Mouse (Mus musculus): ENCODE results near the gene Gin1.
"Not testable (repeated sequence)": the region's sequence is repeated elsewhere in the genome, so short reads cannot be mapped to it uniquely, and the experiment has no call there.

Gin1 gene

DNA sequence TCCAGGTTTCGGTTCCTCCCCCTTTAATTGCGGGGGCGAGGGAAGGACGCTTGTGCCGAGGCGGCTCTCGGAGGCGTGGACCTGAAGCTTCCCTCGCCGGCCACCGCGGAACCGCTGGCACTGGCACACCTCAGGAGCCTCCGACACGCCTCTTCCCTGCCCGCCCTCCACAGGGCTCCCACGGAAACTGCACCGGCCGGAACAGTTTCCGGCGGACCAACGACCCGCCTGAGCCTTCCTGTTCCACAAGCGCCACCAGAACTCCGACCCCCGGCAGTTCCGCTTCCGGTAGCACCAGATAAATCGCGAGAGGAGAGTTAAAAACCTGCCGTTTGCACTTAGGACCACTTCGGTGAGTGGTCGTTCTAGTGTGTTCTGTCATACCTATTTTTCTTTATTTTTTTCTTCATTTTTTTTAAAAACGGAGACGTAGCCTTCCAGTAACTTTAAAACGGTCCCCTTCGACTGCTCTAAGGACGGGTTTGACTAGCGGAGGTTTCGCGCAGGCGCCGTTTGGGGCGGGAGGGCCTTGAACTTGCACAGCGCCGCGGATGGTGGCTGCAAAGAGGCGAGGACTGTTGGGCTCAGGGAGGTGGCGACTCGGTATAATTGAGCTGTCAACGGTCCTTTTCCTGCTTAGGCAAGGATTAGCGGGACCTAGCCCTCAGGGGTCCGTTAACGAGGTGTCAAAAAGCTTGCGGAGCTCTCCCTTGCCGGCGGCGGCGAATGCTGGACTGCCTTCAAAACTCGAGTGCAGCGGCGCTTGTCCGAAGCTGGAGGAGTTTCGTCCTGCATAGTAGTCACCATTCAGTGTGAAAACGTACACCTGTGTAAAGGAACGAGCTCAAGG, at the start of gene Gin1, which contains the start of gene Ppip5k2:
Gin1 (plus strand) TSS at position 269 of the 850 bp plus-strand sequence.
Ppip5k2 (minus strand) TSS at position 508 of the 850 bp plus-strand sequence.
- peak; percentile 92 to 94 for DNase-seq

GRCm38 (mm10) chr1:97726730-97727129, 43.2 kb upstream of the Gin1 start:
- DNase-seq = no peak

DNA sequence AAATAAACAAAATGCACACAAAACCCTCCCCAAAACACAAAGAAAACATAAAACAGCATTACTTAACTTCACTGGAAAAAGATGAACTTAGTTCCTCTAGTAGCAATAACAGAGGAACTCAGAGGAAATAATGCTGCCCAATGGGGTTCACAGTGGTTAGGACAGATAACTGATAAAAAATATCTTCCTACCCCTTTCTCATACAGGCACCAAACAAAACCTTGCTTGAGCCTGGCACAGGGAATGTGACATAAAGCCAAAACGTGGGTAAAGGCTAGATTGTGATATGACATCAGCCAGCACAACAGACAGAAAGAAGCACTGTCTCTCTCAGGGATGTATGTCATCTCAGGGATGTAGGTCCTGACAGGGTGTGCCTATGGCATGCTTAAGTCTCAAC, 40.6 kb upstream of the Gin1 start:
- DNase-seq = no peak

DNA sequence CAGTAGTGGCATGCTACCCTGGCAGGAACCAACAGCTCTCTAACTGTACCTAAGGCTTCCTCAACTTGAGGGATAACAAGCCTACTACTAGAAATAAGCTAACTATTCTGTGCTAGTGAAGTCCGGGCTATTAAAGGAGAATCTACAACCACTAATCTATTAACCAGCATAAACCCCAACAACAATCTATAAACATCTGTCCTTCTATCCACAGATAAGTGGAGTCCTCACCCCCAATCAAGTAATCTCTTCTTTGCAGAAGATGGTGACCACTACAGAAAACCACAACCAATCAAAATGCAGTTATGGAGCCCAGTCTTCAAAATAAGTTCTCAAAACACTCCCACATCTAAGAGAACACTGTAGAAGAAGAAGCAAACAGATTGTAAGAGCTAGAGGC, 26.9 kb upstream of the Gin1 start:
- no peak for DNase-seq

GRCm38 (mm10) chr1:97745712-97746111, 24.3 kb upstream of the Gin1 start:
- no peak for DNase-seq

GRCm38 (mm10) chr1:97746261-97746660, 23.7 kb upstream of the Gin1 start:
- DNase-seq = no peak

GRCm38 (mm10) chr1:97748163-97748562, 21.8 kb upstream of the Gin1 start:
- DNase-seq = no peak

- DNase-seq = no peak
Observed at GRCm38 (mm10) chr1:97753216-97753615, 16.8 kb upstream of the Gin1 start.

GRCm38 (mm10) chr1:97754392-97754791, 15.6 kb upstream of the Gin1 start:
- no peak for DNase-seq

GRCm38 (mm10) chr1:97759841-97760240, 10.1 kb upstream of the Gin1 start:
- no peak for DNase-seq

GRCm38 (mm10) chr1:97760598-97760997, 9.4 kb upstream of the Gin1 start:
- no peak for DNase-seq

GRCm38 (mm10) chr1:97761477-97761876, 8.5 kb upstream of the Gin1 start:
- no peak for DNase-seq

- not testable (repeated sequence) for DNase-seq
Observed at GRCm38 (mm10) chr1:97765712-97766111, 4.3 kb upstream of the Gin1 start.

DNA sequence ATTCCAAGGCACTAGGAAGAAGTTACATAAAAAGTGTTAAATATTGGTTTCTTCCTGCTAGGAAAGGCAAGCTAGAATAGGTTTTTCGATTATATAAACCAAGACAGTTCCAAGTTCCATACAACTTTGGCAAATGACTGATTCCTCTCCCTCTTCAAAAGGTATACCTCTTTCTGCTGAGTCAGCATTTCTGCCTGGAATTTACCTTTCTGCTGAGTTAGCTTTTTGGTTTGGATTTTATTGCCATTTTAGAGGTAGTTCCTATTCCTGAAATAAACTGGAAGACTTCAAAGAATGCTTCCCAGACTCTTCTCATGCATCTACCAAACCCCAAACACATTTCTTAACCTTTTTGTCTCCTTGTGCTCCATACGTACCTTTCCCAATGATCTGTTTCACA, 1.9 kb upstream of the Gin1 start:
- DNase-seq = no peak

GRCm38 (mm10) chr1:97768906-97769293, 1.1 kb upstream of the Gin1 start:
- no peak for DNase-seq

DNA sequence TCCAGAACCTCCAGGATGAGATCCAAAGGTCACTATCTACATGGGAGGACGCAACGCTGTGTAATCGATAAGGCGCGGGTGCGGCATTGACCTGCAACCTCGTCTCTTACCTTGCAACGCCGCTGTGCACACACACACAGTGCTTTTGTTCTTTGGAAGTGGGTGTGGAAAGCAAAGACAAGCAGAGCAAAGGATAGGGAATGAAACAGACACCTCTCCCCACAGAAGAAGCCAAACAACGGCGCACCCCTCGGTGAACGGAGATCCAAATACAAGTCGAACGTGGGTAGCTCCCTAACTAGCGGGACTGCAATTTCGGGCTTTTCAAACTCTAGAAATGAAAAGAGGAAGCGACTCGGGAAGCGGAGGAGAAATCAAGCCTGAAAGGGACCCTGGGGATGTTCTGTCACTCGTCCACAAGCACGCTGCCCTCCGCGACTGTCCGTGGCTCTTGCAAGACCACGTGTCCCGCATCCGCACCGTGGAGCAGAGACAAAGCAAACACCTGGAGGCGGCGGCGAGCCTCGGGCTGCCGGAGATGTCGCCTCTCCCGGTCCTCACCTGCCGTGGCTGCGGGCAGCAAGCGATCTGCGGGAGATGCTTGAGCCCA, 573 bp upstream of the Gin1 start:
- peak; percentile 30 to 34 for DNase-seq

GRCm38 (mm10) chr1:97771118-97771517, 1.1 kb downstream of the Gin1 start:
- no peak for DNase-seq

GRCm38 (mm10) chr1:97771727-97772126, 1.8 kb downstream of the Gin1 start:
- DNase-seq = no peak

DNA sequence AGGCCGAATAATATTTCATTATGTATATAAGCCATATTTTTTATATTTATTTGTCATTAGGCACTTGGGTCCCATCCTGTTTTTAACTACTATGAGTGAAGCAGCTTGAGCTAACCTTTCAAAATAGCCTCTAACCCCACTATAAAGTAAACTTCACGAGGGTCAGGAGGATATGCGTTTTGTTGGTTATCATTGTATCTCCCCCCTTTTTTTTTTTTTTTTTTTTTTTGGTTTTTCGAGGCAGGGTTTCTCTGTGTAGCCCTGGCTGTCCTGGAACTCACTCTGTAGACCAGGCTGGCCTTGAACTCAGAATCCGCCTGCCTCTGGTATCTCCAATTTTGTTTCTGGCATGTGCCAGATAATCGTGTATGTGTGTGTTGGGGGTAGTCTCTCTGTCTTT, 3.4 kb downstream of the Gin1 start:
- no peak for DNase-seq

GRCm38 (mm10) chr1:97773973-97774372, 4.0 kb downstream of the Gin1 start:
- no peak for DNase-seq

- DNase-seq = no peak
Observed at GRCm38 (mm10) chr1:97781674-97782073, 11.7 kb downstream of the Gin1 start.

GRCm38 (mm10) chr1:97784928-97785327, 15.0 kb downstream of the Gin1 start:
- no peak for DNase-seq

DNA sequence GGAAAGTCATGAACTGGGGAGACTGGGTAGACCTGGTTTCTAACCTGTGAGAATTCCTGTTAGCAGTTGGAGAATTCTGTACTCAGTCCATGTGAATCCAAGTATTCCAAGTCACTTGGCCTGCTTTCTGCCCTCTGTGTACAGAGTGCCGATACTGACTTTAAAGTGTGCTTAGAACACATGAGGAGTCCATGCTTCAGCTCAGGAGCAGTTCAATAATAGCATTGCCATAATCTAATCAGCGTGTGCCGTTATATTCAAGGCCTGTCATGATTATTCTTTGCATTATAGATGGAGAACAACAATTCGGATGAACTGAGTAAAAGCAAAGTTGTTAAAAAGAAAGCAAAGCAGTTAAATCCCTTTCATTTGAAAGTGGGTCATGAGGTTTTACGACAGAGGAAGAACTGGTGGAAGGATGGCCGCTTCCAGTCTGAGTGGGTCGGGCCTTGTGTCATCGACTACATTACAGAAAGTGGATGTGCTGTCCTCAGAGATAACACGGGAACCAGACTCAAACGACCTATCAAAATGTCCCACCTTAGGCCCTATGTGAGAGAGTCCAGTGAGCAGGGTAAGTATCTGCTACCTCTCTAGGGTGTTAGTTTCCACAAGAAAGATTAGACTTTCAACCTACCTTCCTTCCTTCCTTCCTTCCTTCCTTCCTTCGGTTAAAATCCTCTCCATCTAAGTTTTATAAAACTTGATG, 15.9 kb downstream of the Gin1 start:
- DNase-seq = no peak

DNA sequence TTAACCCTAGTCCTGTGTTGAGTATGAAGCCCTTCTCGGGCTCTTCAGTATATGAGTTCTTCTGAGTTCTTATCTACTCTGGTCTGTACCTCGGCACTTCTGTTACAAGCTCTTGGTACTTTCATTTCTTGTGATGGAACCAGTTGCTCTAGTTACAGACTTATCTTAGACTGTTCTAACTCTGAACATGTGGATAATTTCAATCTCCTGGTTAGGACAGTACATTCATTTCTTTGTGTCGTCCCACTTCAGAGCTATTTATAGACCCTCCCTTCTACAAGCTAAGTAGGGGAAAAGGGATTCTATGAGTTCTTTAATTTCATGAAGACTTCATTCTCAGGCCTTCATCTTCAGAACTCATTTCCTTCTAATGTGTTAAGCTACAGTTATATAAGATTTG, 17.7 kb downstream of the Gin1 start:
- DNase-seq = no peak
